Mouse (Mus musculus): Measurements from ENCODE around the gene 1700025C18Rik.

1700025C18Rik gene

GRCm38 (mm10) chr2:165035058-165035431 is 55.5 kb downstream of the 1700025C18Rik start:
- DNase-seq (ENCODE audit: low spot score): no peak

- DNase-seq (ENCODE audit: low spot score): peak; percentile 99
These were observed 56.2 kb downstream of the 1700025C18Rik start, which contains the start of gene Ncoa5 for GRCm38 (mm10) chr2:165034131-165035057. Ncoa5 (minus strand) TSS chr2:165034867.

- DNase-seq (ENCODE audit: low spot score): no peak
These were observed 57.2 kb downstream of the 1700025C18Rik start for GRCm38 (mm10) chr2:165033306-165033705.

- DNase-seq (ENCODE audit: low spot score): no peak
These were observed 58.0 kb downstream of the 1700025C18Rik start for GRCm38 (mm10) chr2:165032533-165032932.

Data from testis, postnatal 10 days (tissue).